Mouse (Mus musculus) MEL (cell line): ENCODE measurements at regions not wholly inside any gene's neighbourhood (a gene's known extent, or its start where the extent isn't known, plus 50 kb on each side); places are given as distances from the start of the nearest gene placed in this dataset.

Experiments used
- DNase-seq: peaks from one replicate; pipeline ENCODE4 v3.0.0; 2011; ENCODE audit warnings: low read depth, low spot score
- H3K27ac ChIP-seq: 2 replicates; pipeline ENCODE4 v1.5.1; 2012; ENCODE audit warnings: low read depth, mild to moderate bottlenecking, control low read depth, low read length, moderate library complexity; ENCODE audit not compliant: control insufficient read depth
- H3K27me3 ChIP-seq, 2 experiments: fragments of 150-350 bp in 1 of 2; sonication (generic) in 1 of 2; 2 replicates each; pipeline ENCODE4 v1.6.1; 2012; ENCODE audit warnings: low read length in 2 of 2, mild to moderate bottlenecking in 2 of 2, improper control_type of control experiment in 1 of 2, moderate library complexity in 1 of 2; ENCODE audit not compliant: insufficient read depth in 2 of 2, control insufficient read depth in 1 of 2
- H3K36me3 ChIP-seq, 2 experiments: 2 replicates each; pipeline ENCODE4 v1.6.1; 2012 to 2014; ENCODE audit warnings: low read length in 2 of 2, improper control_type of control experiment in 1 of 2, inconsistent platforms in 1 of 2, mild to moderate bottlenecking in 1 of 2; ENCODE audit not compliant: insufficient read depth in 2 of 2, control insufficient read depth in 1 of 2
- H3K4me1 ChIP-seq, 2 experiments: fragments of 150-350 bp in 1 of 2; sonication (generic) in 1 of 2; 2 replicates each; pipeline ENCODE4 v1.6.1; 2012; ENCODE audit warnings: low read length in 2 of 2, improper control_type of control experiment in 1 of 2, mild to moderate bottlenecking in 1 of 2; ENCODE audit not compliant: insufficient read depth in 2 of 2, control insufficient read depth in 1 of 2
- H3K4me3 ChIP-seq, 2 experiments: fragments of 150-350 bp in 1 of 2; sonication (generic) in 1 of 2; 2 replicates each; pipeline ENCODE4 v1.5.1; 2012; ENCODE audit warnings: low read depth in 2 of 2, low read length in 2 of 2, mild to moderate bottlenecking in 2 of 2, moderate library complexity in 2 of 2, control low read depth in 1 of 2, improper control_type of control experiment in 1 of 2; ENCODE audit not compliant: control insufficient read depth in 1 of 2, insufficient read depth in 1 of 2
- H3K79me2 ChIP-seq: 2 replicates; pipeline ENCODE4 v1.6.1; 2012; ENCODE audit warnings: mild to moderate bottlenecking, low read length, moderate library complexity; ENCODE audit not compliant: control insufficient read depth, poor library complexity, insufficient read depth
- H3K9ac ChIP-seq: 2 replicates; pipeline ENCODE4 v1.6.1; 2012; ENCODE audit warnings: low read depth, mild to moderate bottlenecking, control low read depth, low read length, moderate library complexity; ENCODE audit not compliant: control insufficient read depth, poor library complexity, severe bottlenecking
- H3K9me3 ChIP-seq: fragments of 150-350 bp; sonication (generic); replicated peaks from 2 replicates; pipeline ENCODE4 v1.6.1; 2012; ENCODE audit warnings: mild to moderate bottlenecking, low read length, improper control_type of control experiment, moderate library complexity; ENCODE audit not compliant: insufficient read depth
- CHD1 ChIP-seq: IDR thresholded peaks from 2 replicates; pipeline ENCODE4 v1.6.1; 2012; ENCODE audit warnings: low read depth, mild to moderate bottlenecking, inconsistent platforms, low read length, improper control_type of control experiment
- CTCF ChIP-seq, 3 experiments: IDR thresholded peaks in 2 of 3; conservative IDR thresholded peaks in 1 of 3; 2 replicates each; pipeline ENCODE4 v1.5.1; 2011 to 2012; ENCODE audit warnings: low read length in 3 of 3, low read depth in 2 of 3, mild to moderate bottlenecking in 2 of 3, improper control_type of control experiment in 1 of 3, inconsistent platforms in 1 of 3, mixed read lengths in 1 of 3, moderate library complexity in 1 of 3; ENCODE audit not compliant: control insufficient read depth in 1 of 3, insufficient read depth in 1 of 3, poor library complexity in 1 of 3, severe bottlenecking in 1 of 3
- EP300 ChIP-seq, 2 experiments: IDR thresholded peaks; 2 replicates each; pipeline ENCODE4 v1.6.1; 2011; ENCODE audit warnings: improper control_type of control experiment in 2 of 2, low read length in 2 of 2, low read depth in 1 of 2, mild to moderate bottlenecking in 1 of 2
- GABPA ChIP-seq: IDR thresholded peaks from 2 replicates; pipeline ENCODE4 v1.6.1; 2012; ENCODE audit warnings: low read depth, mild to moderate bottlenecking, inconsistent platforms, low read length, improper control_type of control experiment, moderate library complexity
- HCFC1 ChIP-seq: IDR thresholded peaks from 2 replicates; pipeline ENCODE4 v1.6.1; 2012; ENCODE audit warnings: low read depth, mild to moderate bottlenecking, inconsistent platforms, low read length, improper control_type of control experiment, moderate library complexity
- JUND ChIP-seq: IDR thresholded peaks from 2 replicates; pipeline ENCODE4 v1.6.1; 2011; ENCODE audit warnings: low read depth, mild to moderate bottlenecking, improper control_type of control experiment, low read length
- KAT2A ChIP-seq: conservative IDR thresholded peaks from 2 replicates; pipeline ENCODE4 v1.6.1; 2012; ENCODE audit warnings: low read depth, low read length, improper control_type of control experiment, inconsistent platforms
- MAZ ChIP-seq: IDR thresholded peaks from 2 replicates; pipeline ENCODE4 v1.6.1; 2012; ENCODE audit warnings: low read depth, mild to moderate bottlenecking, inconsistent platforms, low read length, improper control_type of control experiment
- MXI1 ChIP-seq: IDR thresholded peaks from 2 replicates; pipeline ENCODE4 v1.6.1; 2011; ENCODE audit warnings: mild to moderate bottlenecking, low read depth, low read length, improper control_type of control experiment
- MYB ChIP-seq: IDR thresholded peaks from 2 replicates; pipeline ENCODE4 v1.6.1; 2011; ENCODE audit warnings: mild to moderate bottlenecking, low read depth, low read length, improper control_type of control experiment
- MYC ChIP-seq: IDR thresholded peaks from 2 replicates; pipeline ENCODE4 v1.6.1; 2011; ENCODE audit warnings: low read depth, mild to moderate bottlenecking, low read length, improper control_type of control experiment, moderate library complexity
- NELFE ChIP-seq: IDR thresholded peaks from 2 replicates; pipeline ENCODE4 v1.6.1; 2011; ENCODE audit warnings: low read depth, low read length, improper control_type of control experiment
- NRF1 ChIP-seq: IDR thresholded peaks from 2 replicates; pipeline ENCODE4 v1.6.1; 2014; ENCODE audit warnings: low read depth, mild to moderate bottlenecking, inconsistent platforms, low read length, improper control_type of control experiment, moderate library complexity; ENCODE audit not compliant: poor library complexity, insufficient read depth, severe bottlenecking
- POLR2AphosphoS2 ChIP-seq: IDR thresholded peaks from 2 replicates; pipeline ENCODE4 v1.6.1; 2011; ENCODE audit warnings: low read length, improper control_type of control experiment
- POLR2AphosphoS5 ChIP-seq: IDR thresholded peaks from 2 replicates; pipeline ENCODE4 v1.6.1; 2012; ENCODE audit warnings: low read depth, borderline replicate concordance, mild to moderate bottlenecking, inconsistent platforms, low read length, moderate library complexity, mixed read lengths
- RCOR1 ChIP-seq: IDR thresholded peaks from 2 replicates; pipeline ENCODE4 v1.6.1; 2012; ENCODE audit warnings: low read depth, mild to moderate bottlenecking, inconsistent platforms, low read length, improper control_type of control experiment
- SIN3A ChIP-seq: IDR thresholded peaks from 2 replicates; pipeline ENCODE4 v1.6.1; 2012; ENCODE audit warnings: low read length, improper control_type of control experiment, inconsistent platforms
- TAL1 ChIP-seq: IDR thresholded peaks from 2 replicates; pipeline ENCODE4 v1.6.1; 2012; ENCODE audit warnings: mild to moderate bottlenecking, inconsistent platforms, low read length, moderate library complexity, mixed read lengths
- TBP ChIP-seq: IDR thresholded peaks from 2 replicates; pipeline ENCODE4 v1.8.0; 2011; ENCODE audit warnings: low read depth, low read length, improper control_type of control experiment
- TCF12 ChIP-seq: IDR thresholded peaks from 2 replicates; pipeline ENCODE4 v1.6.1; 2014; ENCODE audit warnings: low read depth, mild to moderate bottlenecking, inconsistent platforms, low read length, improper control_type of control experiment, moderate library complexity
- USF2 ChIP-seq, 2 experiments: IDR thresholded peaks; 2 replicates each; pipeline ENCODE4 v1.6.1; 2011 to 2012; ENCODE audit warnings: improper control_type of control experiment in 2 of 2, low read length in 2 of 2, borderline replicate concordance in 1 of 2, inconsistent platforms in 1 of 2, low read depth in 1 of 2, mild to moderate bottlenecking in 1 of 2; ENCODE audit not compliant: insufficient read depth in 1 of 2
- ZC3H11A ChIP-seq: IDR thresholded peaks from 2 replicates; pipeline ENCODE4 v1.6.1; 2012; ENCODE audit warnings: low read depth, mild to moderate bottlenecking, inconsistent platforms, low read length, improper control_type of control experiment
- ZKSCAN1 ChIP-seq: IDR thresholded peaks from 2 replicates; pipeline ENCODE4 v1.6.1; 2012; ENCODE audit warnings: low read depth, mild to moderate bottlenecking, inconsistent platforms, low read length, improper control_type of control experiment, moderate library complexity
- ZNF384 ChIP-seq: IDR thresholded peaks from 2 replicates; pipeline ENCODE4 v1.6.1; 2012; ENCODE audit warnings: low read depth, mild to moderate bottlenecking, inconsistent platforms, low read length, improper control_type of control experiment

DNA sequence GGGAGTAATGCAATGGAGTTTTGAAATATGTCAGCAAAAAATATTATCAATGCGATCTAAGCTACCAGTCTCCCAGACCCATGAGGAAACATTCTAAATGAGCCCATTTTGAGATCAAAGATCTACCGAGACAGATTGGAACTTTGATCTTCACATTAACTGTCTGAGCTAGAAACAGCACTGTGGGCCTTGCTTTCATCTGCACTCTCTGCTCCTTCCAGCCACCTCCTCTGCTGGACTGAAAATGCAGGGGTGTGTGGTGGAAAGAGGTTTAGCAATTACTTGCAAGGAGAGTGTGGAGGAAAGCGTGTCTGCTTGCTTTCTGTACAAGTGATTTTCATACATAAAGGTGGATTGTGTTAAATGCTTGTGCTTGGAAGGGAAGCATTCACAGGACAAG, 760.9 kb upstream of the Nudt12 start:
- no peak for TF ChIP-seq KAT2A
- no peak for TF ChIP-seq JUND
- no peak for TF ChIP-seq USF2 (IDR thresholded peaks at IDR 0.05; ENCODE audit: borderline replicate concordance in 1 of 2, insufficient read depth in 1 of 2, low read depth in 1 of 2, low read length in 2 of 2)
- TF ChIP-seq NRF1 = no peak
- TF ChIP-seq ZKSCAN1 = no peak
- TF ChIP-seq POLR2AphosphoS2 = no peak
- TF ChIP-seq MAZ = no peak
- no peak for TF ChIP-seq TCF12
- TF ChIP-seq NELFE = no peak
- TF ChIP-seq ZNF384 = no peak
- TF ChIP-seq RCOR1 = no peak
- no peak for TF ChIP-seq MXI1
- TF ChIP-seq CTCF (IDR thresholded peaks at IDR 0.05 in 2 of 3, conservative IDR thresholded peaks at IDR 0.05 in 1 of 3; ENCODE audit: control insufficient read depth in 1 of 3, insufficient read depth in 1 of 3, low read depth in 2 of 3, low read length in 3 of 3, poor library complexity in 1 of 3, severe bottlenecking in 1 of 3) = no peak
- TF ChIP-seq TAL1 = no peak
- no peak for TF ChIP-seq HCFC1
- TF ChIP-seq ZC3H11A = no peak
- TF ChIP-seq MYB = no peak
- no peak for TF ChIP-seq GABPA
- TF ChIP-seq TBP = no peak
- TF ChIP-seq EP300 (IDR thresholded peaks at IDR 0.05; ENCODE audit: low read depth in 1 of 2, low read length in 2 of 2) = no peak
- no peaks in the 10 kb centered on the region for H3K79me2 ChIP-seq
- DNase-seq = no peak
- H3K4me3 ChIP-seq = no peak overlapping the region
- no peak overlapping the region for H3K9ac ChIP-seq
- H3K27ac ChIP-seq = no peak overlapping the region
- H3K4me1 ChIP-seq = no peaks in the 10 kb centered on the region
- H3K9me3 ChIP-seq = no peaks in the 10 kb centered on the region
- H3K27me3 ChIP-seq = no peaks in the 10 kb centered on the region
- H3K36me3 ChIP-seq = no peaks in the 10 kb centered on the region

DNA sequence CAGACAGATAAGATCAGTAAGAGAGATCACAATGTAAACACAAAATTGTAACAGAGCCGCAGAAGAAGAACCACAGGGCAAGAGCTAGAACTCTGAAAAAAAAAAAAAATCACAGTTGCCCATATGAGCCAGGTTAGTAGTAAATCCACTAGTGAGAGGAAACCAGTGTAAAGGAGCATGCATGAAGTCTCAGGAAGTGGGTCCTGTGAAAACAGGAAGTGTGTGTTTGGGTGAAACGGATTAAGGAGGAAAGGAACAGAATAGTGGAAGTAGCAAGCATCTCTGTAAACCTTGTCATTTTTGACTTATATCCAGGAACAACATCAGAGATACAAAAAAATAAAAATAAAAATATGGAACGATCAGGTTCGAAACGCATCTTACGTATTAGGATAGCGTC, 753.4 kb upstream of the Nudt12 start:
- no peak for DNase-seq
- no peaks in the 10 kb centered on the region for H3K27me3 ChIP-seq
- H3K4me1 ChIP-seq = peaks cover 2 to 5% of the 10 kb centered on the region in 2 experiments; a peak in 3 of 4 replicates
- no peak overlapping the region for H3K9ac ChIP-seq
- H3K4me3 ChIP-seq = no peak overlapping the region
- no peaks in the 10 kb centered on the region for H3K79me2 ChIP-seq
- TF ChIP-seq MXI1 (no peak), TCF12 (no peak), NELFE (no peak), CHD1 (no peak), POLR2AphosphoS5 (no peak), HCFC1 (no peak), USF2 (IDR thresholded peaks at IDR 0.05; ENCODE audit: borderline replicate concordance in 1 of 2, insufficient read depth in 1 of 2, low read depth in 1 of 2, low read length in 2 of 2) (no peak), RCOR1 (no peak), SIN3A (no peak), MYC (no peak), GABPA (no peak), TAL1 (no peak)
- no peak overlapping the region for H3K27ac ChIP-seq
- no peaks in the 10 kb centered on the region for H3K9me3 ChIP-seq
- peaks cover 0 to 2% of the 10 kb centered on the region in 2 experiments; a peak in 2 of 4 replicates for H3K36me3 ChIP-seq
